Mouse (Mus musculus) liver, postnatal 0 days (tissue): ENCODE measurements around the gene Smpd4. TPM values are rescaled to one million over a fixed set of nuclear protein-coding genes. Genes with fewer than 3 reads are reported as not detected.
A peak's percentile ranks its signal among the peaks of the same experiment; 100 is the strongest.

Experiments used
- ATAC-seq: fragments of 200-750 bp; cut with Nextera tagmentation; 2 replicates; pipeline ENCODE4 v1.8.0; 2017; ENCODE audit warnings: mild to moderate bottlenecking, moderate library complexity
- DNase-seq: peaks from one replicate; pipeline ENCODE4 v3.0.0-alpha.2; 2016
- H3K27ac ChIP-seq: fragments of 300-500 bp; sonication (generic); 2 replicates; pipeline ENCODE4 v1.5.1; 2014; ENCODE audit warnings: antibody characterized with exemption, moderate library complexity, mild to moderate bottlenecking, low read depth
- H3K27me3 ChIP-seq: fragments of 300-500 bp; sonication (generic); 2 replicates; pipeline ENCODE4 v1.6.1; 2014; ENCODE audit warnings: low read length, control low read depth, mixed read lengths; ENCODE audit not compliant: insufficient read depth
- H3K36me3 ChIP-seq: fragments of 300-500 bp; sonication (generic); replicated peaks from 2 replicates; pipeline ENCODE4 v1.6.1; 2014; ENCODE audit warnings: mild to moderate bottlenecking, control low read depth, low read length, moderate library complexity, mixed read lengths; ENCODE audit not compliant: insufficient read depth
- H3K4me1 ChIP-seq: fragments of 300-500 bp; sonication (generic); 2 replicates; pipeline ENCODE4 v1.6.1; 2014; ENCODE audit warnings: antibody characterized with exemption, mild to moderate bottlenecking, control low read depth; ENCODE audit not compliant: insufficient read depth
- H3K4me2 ChIP-seq: fragments of 300-500 bp; sonication (generic); 2 replicates; pipeline ENCODE4 v1.6.1; 2014; ENCODE audit warnings: low read depth, mild to moderate bottlenecking, low read length, moderate library complexity, mixed read lengths
- H3K4me3 ChIP-seq: fragments of 300-500 bp; sonication (generic); 2 replicates; pipeline ENCODE4 v1.5.1; 2014; ENCODE audit warnings: low read depth, low read length
- H3K9ac ChIP-seq: fragments of 300-500 bp; sonication (generic); replicated peaks from 2 replicates; pipeline ENCODE4 v1.6.1; 2014; ENCODE audit warnings: mild to moderate bottlenecking, moderate library complexity
- H3K9me3 ChIP-seq: fragments of 300-500 bp; sonication (generic); 2 replicates; pipeline ENCODE4 v1.6.1; 2016; ENCODE audit warnings: mild to moderate bottlenecking, control low read depth, low read length, mixed read lengths
- CTCF ChIP-seq: sonication (generic); IDR thresholded peaks from 2 replicates; pipeline ENCODE4 v1.5.1; 2016; ENCODE audit warnings: antibody characterized with exemption, low read depth
- EP300 ChIP-seq: IDR thresholded peaks from 2 replicates; pipeline ENCODE4 v1.6.1; 2016; ENCODE audit warnings: antibody characterized with exemption, low read depth, mild to moderate bottlenecking
- WGBS: fragments of 180-500 bp; shearing (Covaris S2); extraction: QIAGEN DNeasy Blood & Tissue Kit; methylation state at CpG from one replicate; pipeline ENCODE4 v1.1.7; 2014; ENCODE audit not compliant: insufficient replicate concordance; 5-methylcytosine and 5-hydroxymethylcytosine counted together
- polyA plus RNA-seq: library from polyadenylated mRNA; unstranded; fragments of >200 nt; fragmentation: Nextera tagmentation; extraction: Ambion mirVana; gene quantifications from 2 replicates; pipeline ENCODE4 v1.2.1, GENCODE M21; 2015

The Smpd4 gene
- polyA plus RNA-seq, result 6.4 and 7.3 TPM in 2 replicates

DNA sequence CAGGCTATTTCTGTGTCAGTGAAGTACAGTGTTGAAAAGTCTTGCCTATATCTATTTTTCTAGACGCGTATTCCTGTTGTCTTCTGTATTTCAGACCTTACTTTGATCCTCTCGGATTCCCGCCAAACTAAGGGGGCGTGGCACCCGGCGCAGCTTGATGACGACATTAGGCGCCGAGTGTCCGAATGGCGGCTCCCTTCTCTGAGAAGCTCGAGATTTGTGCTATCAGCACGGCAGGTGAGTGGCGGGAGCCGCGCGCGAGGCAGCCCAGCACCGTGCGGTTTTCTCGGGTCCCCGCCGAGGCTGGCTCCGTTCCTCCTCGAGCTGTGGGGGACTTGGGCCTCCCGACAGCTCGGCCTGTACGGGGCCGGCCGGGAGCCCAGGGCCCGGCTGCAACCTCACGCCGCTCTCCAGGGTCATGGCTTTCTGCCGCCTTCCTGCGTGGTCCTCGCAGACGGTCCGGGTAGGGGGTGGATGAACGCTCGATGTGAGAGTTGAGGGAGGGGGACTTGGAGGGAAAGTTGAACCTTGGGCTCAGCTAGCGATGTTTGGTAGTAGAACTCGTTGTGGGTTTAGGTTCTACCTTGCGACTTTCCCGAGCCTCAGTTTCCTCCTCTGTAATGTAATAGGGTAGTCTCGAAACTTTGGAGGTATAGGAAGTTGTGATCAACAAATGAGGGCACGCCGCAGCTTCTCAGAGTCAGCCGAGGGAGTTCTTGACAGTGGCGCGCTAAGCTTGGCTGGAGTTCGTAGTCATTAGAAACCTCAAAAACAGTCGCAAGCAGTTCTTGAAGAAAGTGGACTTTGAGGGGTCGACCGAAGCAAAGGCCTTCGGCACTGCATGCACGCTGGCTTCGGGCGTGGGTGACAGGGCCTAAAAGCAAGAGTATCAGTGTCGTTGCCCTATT is at the start of gene Smpd4:
Gene Smpd4, plus strand, starts transcription at position 157 of the 908 bp plus-strand sequence.
- DNase-seq (peak; percentile 95), ATAC-seq (peak; percentile 82)
- peaks cover 14% of the 10 kb centered on the region for H3K4me1 ChIP-seq
- peak within 1 kb of the TSS; percentile 96 for H3K4me2 ChIP-seq
- no peaks in the 10 kb centered on the region for H3K9me3 ChIP-seq
- H3K9ac ChIP-seq, result peak within 1 kb of the TSS; percentile 91
- WGBS, result 2% methylated on average over 60 of the region's 60 CpGs
- H3K27me3 ChIP-seq, result no peaks in the 10 kb centered on the region
- TF ChIP-seq EP300, result 0 out of 2 replicates have a peak, but pooled peaks have one; percentile 23
- TF ChIP-seq CTCF, result no peak
- H3K36me3 ChIP-seq, result peaks cover 6% of the 10 kb centered on the region
- peak within 1 kb of the TSS; percentile 20; the same call in 1 of the 2 replicates for H3K27ac ChIP-seq
- peak within 1 kb of the TSS; percentile 95 for H3K4me3 ChIP-seq

- Histone ChIP-seq H3K9ac (peak overlapping the region; percentile 55), H3K4me2 (peak overlapping the region; percentile 87), H3K4me1 (peaks cover 11% of the 10 kb centered on the region), H3K27me3 (peaks cover 12% of the 10 kb centered on the region; the same call in 1 of the 2 replicates), H3K27ac (no peak overlapping the region), H3K4me3 (peak overlapping the region; percentile 55), H3K36me3 (no peaks in the 10 kb centered on the region), H3K9me3 (no peaks in the 10 kb centered on the region)
- peak; percentile 55 for ATAC-seq
- 15% methylated on average over 45 of the region's 45 CpGs for WGBS
- TF ChIP-seq CTCF (no peak), EP300 (no peak)
- DNase-seq, result peak; percentile 71
Observed at GRCm38 (mm10) chr16:17575870-17576824, 43.0 kb upstream of the Smpd4 start.

DNA sequence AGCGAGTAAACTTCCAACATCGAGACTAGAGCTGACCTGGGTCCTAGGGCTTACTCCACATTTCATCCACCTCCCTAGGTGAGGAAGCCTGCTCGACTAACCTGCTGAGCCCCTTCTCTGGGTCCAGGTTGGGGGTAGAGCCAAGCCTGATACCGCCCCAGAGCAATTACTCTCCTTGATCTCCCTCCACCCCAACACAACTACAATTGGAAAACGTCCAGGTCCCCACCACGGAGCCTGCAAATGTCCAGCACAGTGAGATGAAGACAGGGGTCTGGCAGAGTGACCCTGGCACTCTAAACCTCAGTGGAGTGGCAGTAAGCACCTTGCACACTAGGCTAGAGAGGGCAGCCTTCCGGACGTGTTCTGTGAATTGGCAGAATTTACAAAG is 42.3 kb upstream of the Smpd4 start:
- no peaks in the 10 kb centered on the region for H3K36me3 ChIP-seq
- WGBS, result 20% methylated on average over 8 of the region's 8 CpGs
- peak overlapping the region; percentile 55 for H3K9ac ChIP-seq
- no peak overlapping the region for H3K27ac ChIP-seq
- TF ChIP-seq CTCF (no peak), EP300 (no peak)
- H3K4me2 ChIP-seq, result peak overlapping the region; percentile 87
- no peaks in the 10 kb centered on the region for H3K9me3 ChIP-seq
- ATAC-seq, result 0 out of 2 replicates have a peak, but pooled peaks have one; percentile 5
- H3K4me1 ChIP-seq, result peaks cover 11% of the 10 kb centered on the region
- no peak for DNase-seq
- peaks cover 12% of the 10 kb centered on the region; the same call in 1 of the 2 replicates for H3K27me3 ChIP-seq
- peak overlapping the region; percentile 55 for H3K4me3 ChIP-seq

GRCm38 (mm10) chr16:17583064-17583463 is 36.1 kb upstream of the Smpd4 start, which contains the start of gene Slc7a4:
TSS of gene Slc7a4 (minus strand) at chr16:17583214.
- no peaks in the 10 kb centered on the region for H3K27me3 ChIP-seq
- no peak within 1 kb of the TSS for H3K4me2 ChIP-seq
- no peaks in the 10 kb centered on the region for H3K4me1 ChIP-seq
- no peak for ATAC-seq
- no peak within 1 kb of the TSS for H3K9ac ChIP-seq
- peak; percentile 44 for DNase-seq
- H3K36me3 ChIP-seq, result no peaks in the 10 kb centered on the region
- TF ChIP-seq EP300 (no peak), CTCF (peak; percentile 78)
- H3K9me3 ChIP-seq, result no peaks in the 10 kb centered on the region
- H3K4me3 ChIP-seq, result no peak within 1 kb of the TSS
- 27% methylated on average over 8 of the region's 8 CpGs for WGBS
- no peak within 1 kb of the TSS for H3K27ac ChIP-seq

DNA sequence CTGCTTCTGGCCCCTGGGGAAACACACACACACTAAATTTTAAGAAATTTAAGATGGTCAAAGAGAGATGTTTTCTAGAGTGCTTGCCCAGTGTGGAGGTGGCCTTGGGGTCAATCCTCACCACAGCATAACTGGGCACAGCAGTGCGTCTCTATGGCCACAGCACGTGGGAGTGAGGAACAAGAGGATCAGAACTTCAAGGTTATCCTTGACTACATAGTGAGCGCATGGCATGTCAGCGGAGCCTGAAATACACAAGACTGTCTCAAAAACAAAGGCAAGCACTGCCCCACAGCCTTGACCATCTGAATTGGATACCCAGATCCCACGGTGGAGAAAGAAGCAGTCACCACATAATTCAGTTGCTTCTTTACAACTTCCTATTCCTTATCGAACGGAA is 34.6 kb upstream of the Smpd4 start:
- H3K4me2 ChIP-seq, result no peak overlapping the region
- no peak for ATAC-seq
- no peak overlapping the region for H3K9ac ChIP-seq
- H3K9me3 ChIP-seq, result no peaks in the 10 kb centered on the region
- DNase-seq, result no peak
- H3K4me3 ChIP-seq, result no peak overlapping the region
- H3K4me1 ChIP-seq, result no peaks in the 10 kb centered on the region
- TF ChIP-seq EP300, result no peak
- TF ChIP-seq CTCF, result no peak
- no peaks in the 10 kb centered on the region for H3K27me3 ChIP-seq
- H3K27ac ChIP-seq, result no peak overlapping the region
- WGBS, result 84% methylated on average over 7 of the region's 7 CpGs
- H3K36me3 ChIP-seq, result no peaks in the 10 kb centered on the region

DNA sequence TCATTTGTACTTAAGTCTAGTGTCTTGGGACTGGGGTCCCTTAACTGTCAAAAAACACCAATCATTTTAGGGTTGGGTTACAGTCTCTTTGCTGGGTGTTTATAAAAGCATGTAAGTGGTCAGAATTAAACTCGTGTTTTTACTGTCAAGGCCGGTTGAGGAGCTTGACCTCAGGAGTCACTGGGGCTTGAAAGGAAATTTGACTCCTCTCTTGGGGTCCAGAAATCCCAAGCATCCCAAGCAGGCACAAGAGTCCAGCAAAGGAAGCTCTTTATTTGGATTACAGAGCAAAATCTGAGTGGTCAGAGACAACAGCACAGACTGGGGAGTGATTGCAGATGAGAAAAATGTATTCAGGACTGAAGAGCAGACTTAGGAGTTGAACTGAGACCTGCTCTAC is 28.4 kb upstream of the Smpd4 start:
- no peak for ATAC-seq
- DNase-seq, result no peak
- H3K9ac ChIP-seq, result no peak overlapping the region
- H3K36me3 ChIP-seq, result no peaks in the 10 kb centered on the region
- H3K4me1 ChIP-seq, result no peaks in the 10 kb centered on the region
- H3K27ac ChIP-seq, result no peak overlapping the region
- no peak overlapping the region for H3K4me3 ChIP-seq
- no peaks in the 10 kb centered on the region for H3K27me3 ChIP-seq
- WGBS, result 54% methylated on average over 2 of the region's 2 CpGs
- no peaks in the 10 kb centered on the region for H3K9me3 ChIP-seq
- TF ChIP-seq CTCF, result no peak
- TF ChIP-seq EP300, result no peak
- no peak overlapping the region for H3K4me2 ChIP-seq
